Mouse (Mus musculus) heart, postnatal 0 days (tissue): ENCODE measurements around the gene Ptpn11. TPM values are rescaled to one million over a fixed set of nuclear protein-coding genes. Genes with fewer than 3 reads are reported as not detected.
"Not testable (repeated sequence)": the region's sequence is repeated elsewhere in the genome, so short reads cannot be mapped to it uniquely, and the experiment has no call there.

Source experiments
- ATAC-seq: fragments of 200-750 bp; cut with Nextera tagmentation; 2 replicates; pipeline ENCODE4 v1.8.0; 2017; ENCODE audit warnings: low read depth, moderate number of reproducible peaks, moderate library complexity; ENCODE audit not compliant: insufficient read depth
- DNase-seq: peaks from one replicate; pipeline ENCODE4 v3.0.0-alpha.2; 2016; ENCODE audit warnings: low spot score
- H3K27ac ChIP-seq: fragments of 300-500 bp; sonication (generic); 2 replicates; pipeline ENCODE4 v1.5.1; 2014; ENCODE audit warnings: low read depth, mild to moderate bottlenecking
- H3K27me3 ChIP-seq: fragments of 300-500 bp; sonication (generic); 2 replicates; pipeline ENCODE4 v1.6.1; 2014; ENCODE audit warnings: low read length, mixed read lengths; ENCODE audit not compliant: control insufficient read depth, insufficient read depth
- H3K36me3 ChIP-seq: fragments of 300-500 bp; sonication (generic); replicated peaks from 2 replicates; pipeline ENCODE4 v1.6.1; 2014; ENCODE audit warnings: low read length, mixed read lengths; ENCODE audit not compliant: control insufficient read depth, insufficient read depth
- H3K4me1 ChIP-seq: fragments of 300-500 bp; sonication (generic); 2 replicates; pipeline ENCODE4 v1.6.1; 2014; ENCODE audit warnings: antibody characterized with exemption; ENCODE audit not compliant: control insufficient read depth, insufficient read depth
- H3K4me2 ChIP-seq: fragments of 300-500 bp; sonication (generic); 2 replicates; pipeline ENCODE4 v1.6.1; 2014; ENCODE audit warnings: low read depth, mild to moderate bottlenecking, low read length, moderate library complexity
- H3K4me3 ChIP-seq: fragments of 300-500 bp; sonication (generic); 2 replicates; pipeline ENCODE4 v1.5.1; 2014; ENCODE audit warnings: low read depth, low read length
- H3K9ac ChIP-seq: fragments of 300-500 bp; sonication (generic); replicated peaks from 2 replicates; pipeline ENCODE4 v1.6.1; 2014; ENCODE audit warnings: low read depth, low read length, mixed read lengths
- H3K9me3 ChIP-seq: fragments of 300-500 bp; sonication (generic); replicated peaks from 2 replicates; pipeline ENCODE4 v1.6.1; 2016; ENCODE audit warnings: low read length; ENCODE audit not compliant: control insufficient read depth
- CTCF ChIP-seq: IDR thresholded peaks from 2 replicates; pipeline ENCODE4 v1.5.1; 2016; ENCODE audit warnings: antibody characterized with exemption, control low read depth, low read depth
- EP300 ChIP-seq: IDR thresholded peaks from 2 replicates; pipeline ENCODE4 v1.6.1; 2016; ENCODE audit warnings: antibody characterized with exemption, low read depth
- WGBS: fragments of 180-500 bp; shearing (Covaris S2); extraction: QIAGEN DNeasy Blood & Tissue Kit; methylation state at CpG from one replicate; pipeline ENCODE4 v1.1.7; 2014; 5-methylcytosine and 5-hydroxymethylcytosine counted together
- polyA plus RNA-seq: library from polyadenylated mRNA; unstranded; fragments of >200 nt; fragmentation: Nextera tagmentation; extraction: Ambion mirVana; gene quantifications from 2 replicates; pipeline ENCODE4 v1.2.1, GENCODE M21; 2015
- total RNA-seq: library from RNA; depleted of rRNA; stranded (reverse); fragments of >200 nt; gene quantifications from 2 replicates; pipeline ENCODE4 v1.2.3, GENCODE M21; 2014; ENCODE audit warnings: low replicate concordance

Gene Ptpn11
- total and polyA plus RNA-seq, 2 experiments from 2014 or later = 24.7 to 45.5 TPM

DNA sequence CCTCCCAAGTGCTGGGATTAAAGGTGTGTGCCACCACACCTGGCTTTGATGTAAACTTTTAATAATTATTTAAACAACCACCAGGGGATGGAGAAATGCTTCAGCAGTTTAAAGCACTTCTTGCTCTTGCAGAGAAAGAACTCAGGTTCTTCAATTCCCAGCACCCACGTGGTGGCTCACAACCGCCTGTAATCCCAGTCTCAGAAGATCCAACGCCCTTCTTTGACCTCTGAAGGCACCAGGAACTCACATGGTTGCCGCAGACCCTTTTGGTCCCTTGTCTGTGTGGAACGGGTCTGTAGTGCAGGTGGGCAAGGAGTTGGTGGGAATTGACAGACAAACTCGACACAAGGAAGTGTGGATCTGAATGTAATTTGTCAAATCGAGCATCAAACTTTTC is 23.5 kb upstream of the Ptpn11 start:
- Histone ChIP-seq H3K4me1 (no peaks in the 10 kb centered on the region), H3K9me3 (no peaks in the 10 kb centered on the region), H3K36me3 (peaks cover 28% of the 10 kb centered on the region), H3K27ac (no peak overlapping the region), H3K4me2 (no peak overlapping the region), H3K4me3 (no peak overlapping the region), H3K9ac (no peak overlapping the region), H3K27me3 (no peaks in the 10 kb centered on the region)
- WGBS = 41% methylated on average over 7 of the region's 7 CpGs
- DNase-seq (no peak), ATAC-seq (no peak)
- no peak for TF ChIP-seq CTCF
- no peak for TF ChIP-seq EP300

DNA sequence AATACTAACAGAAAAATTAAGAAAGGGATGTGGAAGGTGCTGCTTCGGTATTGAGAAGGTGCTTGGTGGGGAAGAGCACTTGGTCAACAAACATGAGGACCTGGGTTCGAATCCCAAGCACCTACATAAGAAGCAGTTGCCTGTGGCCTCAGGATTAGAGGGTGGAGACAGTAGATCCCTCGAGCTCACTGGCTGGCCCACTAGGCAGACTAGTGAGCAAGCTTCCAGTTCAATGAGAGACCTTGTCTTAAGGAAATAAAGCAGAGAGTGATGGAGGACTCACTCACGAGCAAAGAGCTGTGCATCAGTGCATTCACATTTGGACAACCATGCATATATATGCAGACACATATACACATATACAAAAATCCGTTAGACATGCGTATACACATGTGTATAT is 20.9 kb upstream of the Ptpn11 start:
- Histone ChIP-seq H3K9ac (no peak overlapping the region), H3K9me3 (no peaks in the 10 kb centered on the region), H3K27ac (no peak overlapping the region), H3K4me3 (no peak overlapping the region), H3K4me1 (no peaks in the 10 kb centered on the region), H3K4me2 (no peak overlapping the region), H3K36me3 (peaks cover 54% of the 10 kb centered on the region), H3K27me3 (no peaks in the 10 kb centered on the region)
- 88% methylated on average over 6 of the region's 6 CpGs for WGBS
- TF ChIP-seq CTCF (no peak), EP300 (no peak)
- ATAC-seq (no peak), DNase-seq (no peak)

- Histone ChIP-seq H3K9me3 (no peaks in the 10 kb centered on the region), H3K9ac (no peak overlapping the region), H3K27ac (no peak overlapping the region), H3K4me3 (no peak overlapping the region), H3K27me3 (no peaks in the 10 kb centered on the region), H3K4me1 (0 out of 2 replicates have a peak, but pooled peaks cover 8% of the 10 kb centered on the region), H3K4me2 (no peak overlapping the region), H3K36me3 (peaks cover 68% of the 10 kb centered on the region)
- ATAC-seq (no peak), DNase-seq (no peak)
- TF ChIP-seq EP300 (no peak), CTCF (no peak)
- 83% methylated on average over 1 of the region's 1 CpGs for WGBS
These were observed 19.4 kb upstream of the Ptpn11 start for GRCm38 (mm10) chr5:121210601-121210924.

DNA sequence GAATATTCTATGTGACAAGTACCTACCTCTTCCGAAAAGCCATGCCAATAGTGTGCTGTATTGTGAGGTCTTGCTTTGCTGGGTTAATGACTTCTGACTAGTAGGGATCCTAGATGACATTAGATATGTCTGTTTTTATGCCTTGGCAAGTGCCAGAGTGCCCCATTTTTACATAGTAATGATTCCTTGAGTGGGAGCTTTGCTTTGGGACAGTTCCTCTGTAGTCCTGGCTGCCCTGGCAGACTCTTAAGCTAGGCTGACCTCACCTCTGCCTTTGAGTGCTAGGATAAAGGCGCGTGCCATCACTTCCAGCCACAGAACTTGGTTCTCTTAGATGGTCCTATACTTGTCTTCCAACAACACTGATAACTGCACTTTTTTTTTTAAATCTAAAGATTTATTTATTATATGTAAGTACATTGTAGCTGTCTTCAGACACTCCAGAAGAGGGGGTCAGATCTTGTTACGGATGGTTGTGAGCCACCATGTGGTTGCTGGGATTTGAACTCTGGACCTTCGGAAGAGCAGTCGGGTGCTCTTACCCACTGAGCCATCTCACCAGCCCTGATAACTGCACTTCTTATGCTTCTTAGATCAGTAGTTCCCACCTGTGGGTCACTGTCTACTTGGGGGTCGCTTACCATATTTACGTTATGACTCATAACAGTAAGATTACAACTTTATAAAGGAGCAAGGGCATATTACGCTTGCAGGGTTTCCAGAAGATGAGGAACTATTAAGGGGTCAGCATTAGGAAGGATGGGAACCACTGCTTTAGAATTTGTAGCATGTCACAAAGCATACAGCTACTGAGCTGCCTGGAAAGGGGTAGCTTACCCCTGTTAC is 18.8 kb upstream of the Ptpn11 start:
- Histone ChIP-seq H3K4me2 (no peak overlapping the region), H3K27me3 (no peaks in the 10 kb centered on the region)

DNA sequence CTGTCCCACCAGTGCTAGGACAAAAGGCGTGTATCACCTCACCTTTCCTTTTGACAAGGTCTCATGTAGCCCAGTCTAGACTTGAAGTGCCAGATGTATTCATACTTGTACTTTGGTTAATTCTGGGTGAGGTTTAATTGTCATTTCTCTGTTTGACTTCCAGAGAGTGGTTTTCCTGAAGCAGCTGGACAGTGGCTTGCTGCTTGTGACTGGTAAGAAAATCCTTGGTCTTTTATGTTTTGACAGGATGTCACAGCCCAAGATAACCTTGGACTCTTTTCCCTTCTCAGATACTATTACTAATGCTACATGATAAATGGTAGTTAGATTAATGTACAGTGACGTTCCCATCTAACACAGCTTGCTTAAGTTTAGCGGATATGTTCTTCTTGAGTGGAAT is 15.8 kb upstream of the Ptpn11 start:
- TF ChIP-seq CTCF (no peak), EP300 (no peak)
- H3K4me2 ChIP-seq = no peak overlapping the region
- ATAC-seq (no peak), DNase-seq (no peak)
- H3K27me3 ChIP-seq = no peaks in the 10 kb centered on the region
- no peak overlapping the region for H3K4me3 ChIP-seq
- peaks cover 63% of the 10 kb centered on the region for H3K36me3 ChIP-seq
- no peak overlapping the region; the same call in 1 of the 2 replicates for H3K9ac ChIP-seq
- 0 out of 2 replicates have a peak, but pooled peaks cover 10% of the 10 kb centered on the region for H3K4me1 ChIP-seq
- no peaks in the 10 kb centered on the region for H3K9me3 ChIP-seq
- WGBS = 56% methylated on average over 3 of the region's 3 CpGs
- no peak overlapping the region for H3K27ac ChIP-seq

More for the DNA sequence above, 18.8 kb upstream of the Ptpn11 start:
- DNase-seq = no peak
- TF ChIP-seq EP300 (no peak), CTCF (no peak)
- 84% methylated on average over 9 of the region's 9 CpGs for WGBS
- H3K9me3 ChIP-seq = no peaks in the 10 kb centered on the region
- H3K4me3 ChIP-seq = no peak overlapping the region
- H3K4me1 ChIP-seq = 0 out of 2 replicates have a peak, but pooled peaks cover 10% of the 10 kb centered on the region
- peaks cover 68% of the 10 kb centered on the region for H3K36me3 ChIP-seq
- no peak for ATAC-seq
- H3K27ac ChIP-seq = peak overlapping the region; percentile 26; the same call in 1 of the 2 replicates
- H3K9ac ChIP-seq = no peak overlapping the region

GRCm38 (mm10) chr5:121206540-121206939 is 15.3 kb upstream of the Ptpn11 start:
- 70% methylated on average over 9 of the region's 9 CpGs for WGBS
- no peak for TF ChIP-seq EP300
- no peak for ATAC-seq
- no peak overlapping the region for H3K4me3 ChIP-seq
- H3K27me3 ChIP-seq = no peaks in the 10 kb centered on the region
- 0 out of 2 replicates have a peak, but pooled peaks cover 10% of the 10 kb centered on the region for H3K4me1 ChIP-seq
- no peak for DNase-seq
- peak overlapping the region; percentile 35; the same call in 1 of the 2 replicates for H3K9ac ChIP-seq
- no peak overlapping the region for H3K4me2 ChIP-seq
- H3K36me3 ChIP-seq = peaks cover 59% of the 10 kb centered on the region
- H3K9me3 ChIP-seq = no peaks in the 10 kb centered on the region
- no peak overlapping the region for H3K27ac ChIP-seq

DNA sequence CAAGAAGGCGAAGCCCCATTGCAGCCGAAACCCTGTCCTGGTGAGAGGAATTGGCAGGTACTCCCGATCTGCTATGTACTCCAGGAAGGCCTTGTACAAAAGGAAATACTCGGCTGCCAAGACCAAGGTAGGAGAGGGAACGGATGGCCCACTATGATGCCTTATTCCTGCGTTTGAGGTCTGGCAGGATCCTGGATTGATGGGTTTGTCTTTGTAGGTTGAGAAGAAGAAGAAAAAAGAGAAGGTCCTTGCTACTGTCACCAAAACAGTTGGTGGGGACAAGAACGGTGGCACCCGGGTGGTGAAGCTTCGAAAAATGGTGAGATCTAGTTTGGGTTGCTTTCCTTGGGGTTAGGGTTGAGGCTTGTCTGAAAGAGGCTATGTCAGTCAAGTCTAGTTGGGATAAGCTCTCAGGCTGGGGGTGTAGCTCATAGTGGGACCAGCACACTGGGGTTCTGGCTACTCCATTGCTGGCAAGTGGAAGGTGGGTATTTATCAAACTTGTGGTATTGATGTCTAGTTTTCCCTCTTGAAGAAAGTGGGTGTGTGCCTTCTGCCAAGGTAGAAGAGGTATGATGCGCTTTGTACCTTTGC is 14.4 kb upstream of the Ptpn11 start:
- not testable (repeated sequence) for ATAC-seq, H3K4me1 ChIP-seq, H3K27ac ChIP-seq, H3K9me3 ChIP-seq, H3K27me3 ChIP-seq, DNase-seq
- Histone ChIP-seq H3K9ac (peak overlapping the region; percentile 96), H3K4me2 (peak overlapping the region; percentile 67), H3K4me3 (peak overlapping the region; percentile 91), H3K36me3 (peaks cover 50% of the 10 kb centered on the region)
- 68% methylated on average over 8 of the region's 10 CpGs for WGBS
